Mouse (Mus musculus) forebrain, embryonic 13.5 days (tissue): ENCODE results near the gene Poc1b. TPM values are rescaled to one million over a fixed set of nuclear protein-coding genes. Genes with fewer than 3 reads are reported as not detected.

Experiments used
- ATAC-seq: fragments of 200-750 bp; cut with Nextera tagmentation; 2 replicates; pipeline ENCODE4 v1.8.0; 2017
- H3K27ac ChIP-seq: fragments of 300-500 bp; sonication (generic); 2 replicates; pipeline ENCODE4 v1.5.1; 2015; ENCODE audit warnings: inconsistent platforms, mild to moderate bottlenecking, moderate library complexity
- H3K27me3 ChIP-seq: fragments of 300-500 bp; sonication (generic); 2 replicates; pipeline ENCODE4 v1.6.1; 2015; ENCODE audit warnings: mild to moderate bottlenecking, inconsistent platforms
- H3K36me3 ChIP-seq: fragments of 300-500 bp; sonication (generic); 2 replicates; pipeline ENCODE4 v1.6.1; 2015; ENCODE audit warnings: mild to moderate bottlenecking, inconsistent platforms; ENCODE audit not compliant: poor library complexity, severe bottlenecking
- H3K4me1 ChIP-seq: fragments of 300-500 bp; sonication (generic); 2 replicates; pipeline ENCODE4 v1.6.1; 2015; ENCODE audit warnings: inconsistent platforms
- H3K4me2 ChIP-seq: fragments of 300-500 bp; sonication (generic); 2 replicates; pipeline ENCODE4 v1.6.1; 2015; ENCODE audit warnings: inconsistent platforms, mild to moderate bottlenecking, moderate library complexity
- H3K4me3 ChIP-seq: fragments of 300-500 bp; sonication (generic); 2 replicates; pipeline ENCODE4 v1.5.1; 2015; ENCODE audit warnings: mild to moderate bottlenecking, inconsistent platforms
- H3K9ac ChIP-seq: fragments of 300-500 bp; sonication (generic); 2 replicates; pipeline ENCODE4 v1.6.1; 2015; ENCODE audit warnings: mild to moderate bottlenecking, inconsistent platforms
- H3K9me3 ChIP-seq: fragments of 300-500 bp; sonication (generic); replicated peaks from 2 replicates; pipeline ENCODE4 v1.6.1; 2016; ENCODE audit warnings: inconsistent platforms
- WGBS: fragments of 180-500 bp; shearing (Covaris S2); methylation state at CpG from one replicate; pipeline ENCODE4 v1.1.7; 2015; 5-methylcytosine and 5-hydroxymethylcytosine counted together
- polyA plus RNA-seq: library from polyadenylated mRNA; unstranded; fragments of >200 nt; fragmentation: Nextera tagmentation; extraction: Ambion mirVana; gene quantifications from 2 replicates; pipeline ENCODE4 v1.2.1, GENCODE M21; 2015

The Poc1b gene
- 16.0 and 17.3 TPM in 2 replicates for polyA plus RNA-seq

GRCm38 (mm10) chr10:99106703-99107631, at the start of gene Poc1b:
Gene Poc1b, plus strand, starts transcription at chr10:99107036.
- peak within 1 kb of the TSS; percentile 92 for H3K4me3 ChIP-seq
- H3K4me2 ChIP-seq: peak within 1 kb of the TSS; percentile 88
- H3K36me3 ChIP-seq: peaks cover 23% of the 10 kb centered on the region
- ATAC-seq: peak; percentile 96
- peak within 1 kb of the TSS; percentile 91 for H3K9ac ChIP-seq
- peaks cover 39% of the 10 kb centered on the region for H3K4me1 ChIP-seq
- peak within 1 kb of the TSS; percentile 93 for H3K27ac ChIP-seq
- no peaks in the 10 kb centered on the region for H3K9me3 ChIP-seq
- H3K27me3 ChIP-seq: no peaks in the 10 kb centered on the region
- WGBS: under 1% methylated on average over 100 of the region's 106 CpGs

- Histone ChIP-seq H3K27ac (no peak overlapping the region), H3K36me3 (no peaks in the 10 kb centered on the region), H3K9ac (no peak overlapping the region), H3K27me3 (no peaks in the 10 kb centered on the region), H3K9me3 (no peaks in the 10 kb centered on the region), H3K4me2 (no peak overlapping the region), H3K4me1 (no peaks in the 10 kb centered on the region), H3K4me3 (no peak overlapping the region)
- no peak for ATAC-seq
- WGBS: 85% methylated on average over 7 of the region's 7 CpGs
Measured at GRCm38 (mm10) chr10:99060588-99060987, 46.2 kb upstream of the Poc1b start.

- no peak overlapping the region for H3K27ac ChIP-seq
- ATAC-seq: no peak
- no peaks in the 10 kb centered on the region for H3K36me3 ChIP-seq
- no peak overlapping the region for H3K9ac ChIP-seq
- no peaks in the 10 kb centered on the region for H3K27me3 ChIP-seq
- 94% methylated on average over 10 of the region's 10 CpGs for WGBS
- H3K4me2 ChIP-seq: no peak overlapping the region
- H3K4me3 ChIP-seq: no peak overlapping the region
- no peaks in the 10 kb centered on the region for H3K9me3 ChIP-seq
- H3K4me1 ChIP-seq: no peaks in the 10 kb centered on the region
Measured at GRCm38 (mm10) chr10:99061418-99061817, 45.4 kb upstream of the Poc1b start.

- Histone ChIP-seq H3K9ac (no peak overlapping the region), H3K4me3 (no peak overlapping the region), H3K9me3 (no peaks in the 10 kb centered on the region), H3K4me1 (no peaks in the 10 kb centered on the region), H3K36me3 (no peaks in the 10 kb centered on the region), H3K4me2 (no peak overlapping the region), H3K27me3 (no peaks in the 10 kb centered on the region), H3K27ac (no peak overlapping the region)
- WGBS: 90% methylated on average over 5 of the region's 5 CpGs
- ATAC-seq: no peak
Measured at GRCm38 (mm10) chr10:99062546-99062945, 44.3 kb upstream of the Poc1b start.

- H3K4me3 ChIP-seq: no peak overlapping the region
- no peaks in the 10 kb centered on the region for H3K36me3 ChIP-seq
- H3K4me2 ChIP-seq: no peak overlapping the region
- no peaks in the 10 kb centered on the region for H3K4me1 ChIP-seq
- 85% methylated on average over 18 of the region's 18 CpGs for WGBS
- ATAC-seq: no peak
- H3K9me3 ChIP-seq: no peaks in the 10 kb centered on the region
- no peak overlapping the region for H3K27ac ChIP-seq
- no peak overlapping the region for H3K9ac ChIP-seq
- no peaks in the 10 kb centered on the region for H3K27me3 ChIP-seq
Measured at GRCm38 (mm10) chr10:99076113-99076895, 30.5 kb upstream of the Poc1b start.

- Histone ChIP-seq H3K27ac (no peak overlapping the region), H3K27me3 (no peaks in the 10 kb centered on the region), H3K4me3 (no peak overlapping the region), H3K9me3 (no peaks in the 10 kb centered on the region), H3K9ac (no peak overlapping the region), H3K4me2 (no peak overlapping the region), H3K4me1 (no peaks in the 10 kb centered on the region), H3K36me3 (no peaks in the 10 kb centered on the region)
- 85% methylated on average over 2 of the region's 2 CpGs for WGBS
- ATAC-seq: no peak
Measured at GRCm38 (mm10) chr10:99078621-99079020, 28.2 kb upstream of the Poc1b start.

- no peaks in the 10 kb centered on the region for H3K27me3 ChIP-seq
- no peak for ATAC-seq
- no peak overlapping the region for H3K27ac ChIP-seq
- H3K36me3 ChIP-seq: no peaks in the 10 kb centered on the region
- 90% methylated on average over 10 of the region's 10 CpGs for WGBS
- no peaks in the 10 kb centered on the region for H3K9me3 ChIP-seq
- no peak overlapping the region for H3K9ac ChIP-seq
- no peak overlapping the region for H3K4me3 ChIP-seq
- no peak overlapping the region for H3K4me2 ChIP-seq
- no peaks in the 10 kb centered on the region for H3K4me1 ChIP-seq
Measured at GRCm38 (mm10) chr10:99081569-99081990, 25.3 kb upstream of the Poc1b start.

- Histone ChIP-seq H3K4me1 (no peaks in the 10 kb centered on the region), H3K4me2 (no peak overlapping the region), H3K36me3 (no peaks in the 10 kb centered on the region), H3K9me3 (no peaks in the 10 kb centered on the region), H3K9ac (no peak overlapping the region), H3K4me3 (no peak overlapping the region), H3K27me3 (no peaks in the 10 kb centered on the region), H3K27ac (no peak overlapping the region)
- WGBS: 83% methylated on average over 14 of the region's 14 CpGs
- ATAC-seq: peak; percentile 16; the same call in 1 of the 2 replicates
Measured at GRCm38 (mm10) chr10:99083431-99084003, 23.3 kb upstream of the Poc1b start.

GRCm38 (mm10) chr10:99084397-99085239, 22.2 kb upstream of the Poc1b start:
- Histone ChIP-seq H3K27me3 (no peaks in the 10 kb centered on the region), H3K4me2 (peak overlapping the region; percentile 19; the same call in 1 of the 2 replicates), H3K9ac (no peak overlapping the region), H3K9me3 (no peaks in the 10 kb centered on the region), H3K4me1 (no peaks in the 10 kb centered on the region), H3K36me3 (no peaks in the 10 kb centered on the region), H3K4me3 (no peak overlapping the region), H3K27ac (no peak overlapping the region)
- 47% methylated on average over 23 of the region's 23 CpGs for WGBS
- ATAC-seq: peak; percentile 94

- no peaks in the 10 kb centered on the region for H3K36me3 ChIP-seq
- 65% methylated on average over 6 of the region's 6 CpGs for WGBS
- peak; percentile 52 for ATAC-seq
Measured at GRCm38 (mm10) chr10:99085240-99085587, 21.6 kb upstream of the Poc1b start.

GRCm38 (mm10) chr10:99086029-99086428, 20.8 kb upstream of the Poc1b start:
- no peak overlapping the region for H3K9ac ChIP-seq
- no peaks in the 10 kb centered on the region for H3K9me3 ChIP-seq
- H3K4me1 ChIP-seq: no peaks in the 10 kb centered on the region
- WGBS: 66% methylated on average over 6 of the region's 6 CpGs
- ATAC-seq: no peak
- H3K36me3 ChIP-seq: no peaks in the 10 kb centered on the region
- H3K27me3 ChIP-seq: no peaks in the 10 kb centered on the region
- no peak overlapping the region for H3K4me2 ChIP-seq
- H3K27ac ChIP-seq: no peak overlapping the region
- no peak overlapping the region for H3K4me3 ChIP-seq

More at GRCm38 (mm10) chr10:99085240-99085587, 21.6 kb upstream of the Poc1b start:
- Histone ChIP-seq H3K4me2 (no peak overlapping the region; the same call in 1 of the 2 replicates), H3K27me3 (no peaks in the 10 kb centered on the region), H3K27ac (no peak overlapping the region), H3K4me1 (no peaks in the 10 kb centered on the region), H3K4me3 (no peak overlapping the region), H3K9me3 (no peaks in the 10 kb centered on the region), H3K9ac (no peak overlapping the region)
